Comparison of ENCODE assay signal across 14 mouse cellular contexts in genomic region chr1:37022704-37023103, GRCm38 (mm10). TPM values are rescaled to one million over a fixed set of nuclear protein-coding genes. Genes with fewer than 3 reads are reported as not detected.
DNase-seq lines count a peak whose midpoint lies in the region; ATAC-seq lines count a peak whose summit lies in the region.
"Had no signal": no experiment of that assay in that cellular context is flagged by ENCODE, and none has a peak within 500 bp of the region (broad histone marks: within the 10 kb centered on the region; RNA-seq: fewer than 3 reads in every experiment).

No protein-coding gene starts in this region.

- peak; percentile 52 for ATAC-seq in activated CD4-positive, CD25-positive, alpha-beta regulatory T cell, adult 4 months
- ATAC-seq: forebrain, embryonic 16.5 days had no signal

- DNase-seq in thymus, postnatal 0 days (ENCODE audit: low spot score): peak; percentile 30
- DNase-seq in thymus, adult 18-20 months: no peak
- peak; percentile 23 for DNase-seq in thymus, postnatal 14 days
- DNase-seq in right cerebral cortex, postnatal 25 days: no peak
- DNase-seq in ovary, postnatal 10 days (ENCODE audit: low spot score): no peak
- no peak for DNase-seq in layer of hippocampus, adult 11-12 months (ENCODE audit: low spot score)
- DNase-seq: adrenal gland, adult 8-10 months; cerebellum, adult 11 months; cerebellum, adult 8-10 months; cerebellum, postnatal 14 days; gastrocnemius, postnatal 10 days; heart, postnatal 36 days had no signal

RNA-seq across cellular contexts. Expression of gene Vwa3b, which starts 3.7 kb away (rescaled TPM):
- polyA plus RNA-seq in thymus, postnatal 0 days (2015; fragmentation: Nextera tagmentation; extraction: Ambion mirVana): 0.13 and 0.59 TPM in 2 replicates
- polyA plus RNA-seq in activated CD4-positive, CD25-positive, alpha-beta regulatory T cell, adult 4 months (2017; shearing (Covaris generic)): 1 to 10 TPM; 1.3 to 3.3 TPM

Comparison
In these comparisons a context has a peak if more than half of its experiments do, and no peak if none do; other contexts are left out.
1. DNase-seq: peak in thymus, postnatal 0 days (single experiment) and thymus, postnatal 14 days (single experiment); none in thymus, adult 18-20 months (0 of 2), right cerebral cortex, postnatal 25 days (single experiment), ovary, postnatal 10 days (single experiment) and layer of hippocampus, adult 11-12 months (single experiment).